In genomic region chr17:46823091-46823490, GRCm38 (mm10) we compare ENCODE assay signal across 37 mouse cellular contexts. TPM values are rescaled to one million over a fixed set of nuclear protein-coding genes. Genes with fewer than 3 reads are reported as not detected.
"Had no signal": no experiment of that assay in that cellular context is flagged by ENCODE, and none has a peak within 500 bp of the region (broad histone marks: within the 10 kb centered on the region; RNA-seq: fewer than 3 reads in every experiment).

No protein-coding gene starts in this region.

- H3K27ac ChIP-seq: heart, embryonic 10.5 days; heart, embryonic 13.5 days; heart, embryonic 15.5 days; hindbrain, embryonic 10.5 days; hindbrain, embryonic 12.5 days; hindbrain, embryonic 13.5 days; hindbrain, embryonic 14.5 days; hindbrain, embryonic 15.5 days; hindbrain, postnatal 0 days; intestine, embryonic 15.5 days; kidney, embryonic 15.5 days; kidney, postnatal 0 days; layer of hippocampus, adult 2 months; left cerebral cortex, adult 2 months had no signal

- H3K4me1 ChIP-seq: hindbrain, embryonic 10.5 days; hindbrain, embryonic 12.5 days; hindbrain, embryonic 13.5 days; hindbrain, embryonic 15.5 days; intestine, embryonic 15.5 days; kidney, embryonic 15.5 days had no signal

- H3K27me3 ChIP-seq: heart, embryonic 12.5 days; heart, embryonic 13.5 days; heart, embryonic 15.5 days; hindbrain, embryonic 12.5 days; hindbrain, embryonic 13.5 days; hindbrain, embryonic 15.5 days; intestine, embryonic 15.5 days; kidney, embryonic 15.5 days had no signal

- DNase-seq: heart, postnatal 10 days; heart, postnatal 14 days; heart, postnatal 36 days; kidney, adult 11 months; kidney, adult 18-20 months; kidney, adult 2 months; kidney, adult 8-10 months; kidney, adult 9 months; kidney, postnatal 10 days; kidney, postnatal 14 days; kidney, postnatal 25 days; kidney, postnatal 36 days; kidney, postnatal 4 days; layer of hippocampus, adult 9-11 months; layer of hippocampus, postnatal 36 days had no signal

- H3K4me3 ChIP-seq: heart, embryonic 10.5 days; heart, embryonic 12.5 days; heart, embryonic 13.5 days; heart, embryonic 15.5 days; hindbrain, embryonic 10.5 days; hindbrain, embryonic 12.5 days; hindbrain, embryonic 13.5 days; hindbrain, embryonic 15.5 days; intestine, embryonic 15.5 days; kidney, embryonic 15.5 days; layer of hippocampus, adult 2 months; left cerebral cortex, adult 2 months had no signal

RNA-seq across cellular contexts. Expression of gene Ptcra, which starts 59.6 kb away (rescaled TPM):
- total RNA-seq: heart, postnatal 10 days; heart, postnatal 25 days; heart, postnatal 36 days; hematopoietic stem cell, adult 5-6 weeks; hindbrain, postnatal 0 days; layer of hippocampus, adult 2 months; layer of hippocampus, postnatal 10 days; layer of hippocampus, postnatal 25 days had no signal
- polyA plus RNA-seq: heart, postnatal 0 days; hindbrain, embryonic 16.5 days; large intestine, adult 2 months had no signal
